Mouse (Mus musculus) Patski (cell line): ENCODE data around the gene Rsph1. TPM values are rescaled to one million over a fixed set of nuclear protein-coding genes. Genes with fewer than 3 reads are reported as not detected.

Experiments
- ATAC-seq: fragments of 100-300 bp; one replicate; pipeline ENCODE4 v1.8.0; 2021
- CTCF ChIA-PET: fragments of 350-600 bp; sonication (Branson Sonifier 250); formaldehyde crosslinking; loops from one replicate; lab custom pipeline; 2022; ENCODE audit warnings: inconsistent platforms; lab: Charles Lee
- POLR2A ChIA-PET: fragments of 350-600 bp; sonication (Branson Sonifier 250); formaldehyde crosslinking; loops from one replicate; lab custom pipeline; 2022; ENCODE audit warnings: antibody characterized with exemption, inconsistent platforms; lab: Charles Lee
- DNase-seq: peaks from one replicate; pipeline ENCODE4 v3.0.0-alpha.2; 2011; ENCODE audit warnings: low read depth, low spot score
- H3K27me3 ChIP-seq: fragments of 371-371 bp; one replicate; pipeline ENCODE4 v1.5.1; 2021
- CTCF ChIP-seq: fragments of 100-300 bp; IDR thresholded peaks from one replicate; pipeline ENCODE4 v1.5.1; 2021
- in situ Hi-C: fragments of 300-500 bp; cut with MboI; formaldehyde crosslinking; loops from 3 replicates; pipeline ENCODE4 v1.11.1; 2018; ENCODE audit warnings: low pct_unique_long_range_greater_than_20kb, mixed read lengths
- polyA plus RNA-seq: library from polyadenylated mRNA; unstranded; gene quantifications from one replicate; pipeline ENCODE4 v1.2.3, GENCODE M21; 2021

Gene Rsph1
- polyA plus RNA-seq, 1 experiment from 2014 or later: 3.1 TPM

- ATAC-seq (no peak), DNase-seq (no peak)
- TF ChIP-seq CTCF: no peak
- H3K27me3 ChIP-seq: peaks cover 24% of the 10 kb centered on the region
- CTCF ChIA-PET: no interaction called here
- POLR2A ChIA-PET: no interaction called here
- in situ Hi-C loops: no loop called here
These were observed 65.3 kb downstream of the Rsph1 start for GRCm38 (mm10) chr17:31211881-31212280.

DNA sequence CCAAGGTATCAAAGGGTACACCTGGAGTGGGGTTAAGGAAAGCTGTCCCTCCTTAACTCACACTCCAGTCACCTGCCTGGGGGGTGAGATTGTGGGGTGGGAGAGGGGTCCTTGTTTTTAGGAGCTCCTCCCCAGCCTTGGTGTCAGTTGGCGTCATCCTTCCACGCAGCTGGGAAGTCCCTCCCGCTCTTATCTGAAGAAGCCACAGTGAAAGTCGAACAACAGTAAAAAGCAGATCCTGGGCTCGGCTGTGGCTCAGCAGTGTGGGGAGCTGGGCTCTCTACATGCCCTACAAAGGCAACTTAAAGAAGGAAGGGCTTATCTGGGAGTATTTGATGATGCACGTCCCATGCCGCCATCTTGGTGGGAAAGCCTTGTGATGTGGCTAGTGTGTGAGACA is 66.9 kb downstream of the Rsph1 start:
- ATAC-seq: no peak
- POLR2A ChIA-PET: interaction anchor here (0.7 kb wide), 1 partner anchor 16 kb away, joined by 3 read pairs; no protein-coding TSS in a partner anchor
- no peak for TF ChIP-seq CTCF
- DNase-seq: no peak
- CTCF ChIA-PET: no interaction called here
- peaks cover 24% of the 10 kb centered on the region for H3K27me3 ChIP-seq
- in situ Hi-C loops: no loop called here

DNA sequence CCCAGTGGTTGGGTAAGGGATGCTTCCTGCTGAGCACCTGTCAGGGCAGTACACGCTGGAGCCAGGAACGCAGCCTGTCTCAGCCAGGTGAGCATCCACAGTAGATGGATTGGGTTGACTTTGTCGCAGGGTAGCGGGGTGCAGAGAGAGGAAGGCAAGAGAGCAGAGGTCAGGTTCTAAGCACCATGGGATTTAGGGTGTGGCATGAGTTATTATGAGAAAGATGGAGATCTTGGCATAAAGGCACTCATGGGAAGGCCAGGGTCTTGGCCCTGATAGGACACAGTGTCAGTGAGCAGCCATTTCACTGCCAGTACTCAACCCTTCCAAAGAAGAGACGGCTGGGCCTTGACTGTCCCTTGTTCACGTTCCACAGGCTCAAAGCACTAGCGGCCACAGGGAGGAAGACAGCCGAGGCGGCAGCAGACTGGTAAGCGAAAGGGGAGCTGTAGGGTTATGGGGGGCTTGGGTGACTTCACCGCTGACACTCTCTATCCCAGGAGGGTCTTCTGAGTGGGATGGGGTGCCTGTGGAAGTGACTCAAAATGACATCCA is 67.7 kb downstream of the Rsph1 start:
- ChIA-PET CTCF (no interaction called here), POLR2A (no interaction called here)
- DNase-seq: no peak
- TF ChIP-seq CTCF: no peak
- peaks cover 23% of the 10 kb centered on the region for H3K27me3 ChIP-seq
- ATAC-seq: no peak
- in situ Hi-C loops: no loop called here

- H3K27me3 ChIP-seq: peaks cover 23% of the 10 kb centered on the region
- TF ChIP-seq CTCF: no peak
- ChIA-PET POLR2A (no interaction called here), CTCF (no interaction called here)
- in situ Hi-C loops: no loop called here
- DNase-seq (no peak), ATAC-seq (no peak)
These were observed 68.5 kb downstream of the Rsph1 start for GRCm38 (mm10) chr17:31208654-31209053.

GRCm38 (mm10) chr17:31207771-31208334 is 69.3 kb downstream of the Rsph1 start, which contains the start of gene Ubash3a:
Gene Ubash3a, plus strand, starts transcription at chr17:31207873.
- ChIA-PET CTCF (no interaction called here), POLR2A (no interaction called here)
- H3K27me3 ChIP-seq: peaks cover 22% of the 10 kb centered on the region
- no peak for ATAC-seq
- TF ChIP-seq CTCF: no peak
- in situ Hi-C loops: no loop called here
- DNase-seq: no peak

Other genes starting within 250 kb of the Rsph1 start
- 0.01 TPM for gene Abcg1, start 219.7 kb downstream of the Rsph1 start, polyA plus RNA-seq
- gene Tff3, start 147.7 kb downstream of the Rsph1 start, polyA plus RNA-seq: not detected
- not detected for gene Tff2, start 133.1 kb downstream of the Rsph1 start, polyA plus RNA-seq
- not detected for gene Tff1, start 112.1 kb downstream of the Rsph1 start, polyA plus RNA-seq
- gene Tmprss3, start 78.4 kb downstream of the Rsph1 start, polyA plus RNA-seq: not detected
- 0.01 TPM for gene Ubash3a, start 69.5 kb downstream of the Rsph1 start, polyA plus RNA-seq
- gene Slc37a1, start 9.4 kb upstream of the Rsph1 start, polyA plus RNA-seq: 4.5 TPM
- gene Pde9a, start 108.8 kb upstream of the Rsph1 start, polyA plus RNA-seq: not detected
- gene Wdr4, start 242.6 kb upstream of the Rsph1 start, polyA plus RNA-seq: 28.9 TPM
- 246 TPM for gene Ndufv3, start 242.7 kb upstream of the Rsph1 start, polyA plus RNA-seq